In genomic region chr16:29607131-29607530, GRCm38 (mm10) we compare ENCODE assay signal across 22 mouse cellular contexts. TPM values are rescaled to one million over a fixed set of nuclear protein-coding genes. Genes with fewer than 3 reads are reported as not detected.
DNase-seq lines count a peak whose midpoint lies in the region; ATAC-seq and TF ChIP-seq lines count a peak whose summit lies in the region.
"Had no signal": no experiment of that assay in that cellular context is flagged by ENCODE, and none has a peak within 500 bp of the region (broad histone marks: within the 10 kb centered on the region; RNA-seq: fewer than 3 reads in every experiment).

No protein-coding gene starts in this region.

- no peak overlapping the region for H3K9ac ChIP-seq in kidney, embryonic 16.5 days (replicated peaks; ENCODE audit: low read length)
- H3K9ac ChIP-seq: liver, embryonic 13.5 days; neural tube, embryonic 12.5 days had no signal

- DNase-seq in lung, adult 18-20 months, result peak; percentile 37 to 41
- DNase-seq in lung, adult 2 months, result no peak
- peak; percentile 8 to 43 for DNase-seq in kidney, postnatal 4 days
- DNase-seq in lung, postnatal 4 days, result peak; percentile 16 to 57
- DNase-seq in heart, postnatal 14 days, result no peak
- no peak for DNase-seq in c-Kit-positive CD71-positive TER-119-positive erythroid progenitor cells, embryonic 14.5 days (ENCODE audit: low spot score)
- DNase-seq: adrenal gland, postnatal 10 days; cerebellum, adult 8-10 months; cerebellum, postnatal 36 days; liver, embryonic 13.5 days; midbrain, embryonic 14.5 days; retina, postnatal 1 day; right cerebral cortex, postnatal 25 days; thymus, postnatal 25 days had no signal

- TF ChIP-seq CTCF in lung, adult 2 months (IDR thresholded peaks at IDR 0.05; ENCODE audit: insufficient read depth, low read length), result no peak

- H3K36me3 ChIP-seq in kidney, embryonic 16.5 days (ENCODE audit: insufficient read depth, low read length), result peaks cover 61% of the 10 kb centered on the region

- H3K4me2 ChIP-seq in kidney, embryonic 16.5 days (replicated peaks; ENCODE audit: low read depth, low read length), result no peak overlapping the region
- H3K4me2 ChIP-seq: heart, embryonic 11.5 days; liver, embryonic 13.5 days; neural tube, embryonic 12.5 days had no signal

- 83% methylated on average over 7 of the region's 7 CpGs for WGBS in lung, adult 2 months
- WGBS in kidney, embryonic 16.5 days, result 86% methylated on average over 7 of the region's 7 CpGs

- no peaks in the 10 kb centered on the region for H3K27me3 ChIP-seq in kidney, embryonic 16.5 days (ENCODE audit: insufficient read depth, low read length)
- H3K27me3 ChIP-seq: liver, embryonic 13.5 days; neural tube, embryonic 12.5 days had no signal

- no peak for TF ChIP-seq POLR2A in lung, adult 2 months (IDR thresholded peaks at IDR 0.05; ENCODE audit: borderline replicate concordance, extremely low read depth, low read depth, low read length)

- intact Hi-C loops in heart, postnatal 14 days (cut with DNase I), result no loop called here

- peak; percentile 70; the same call in 1 of the 2 replicates for ATAC-seq in kidney, embryonic 16.5 days (ENCODE audit: low FRiP score, low TSS enrichment)
- ATAC-seq in inflammation-experienced regulatory T-cells, adult 6 months, result no peak
- ATAC-seq: activated CD4-positive, CD25-positive, alpha-beta regulatory T cell, adult 4 months; forebrain, embryonic 14.5 days had no signal

- H3K27ac ChIP-seq in kidney, embryonic 16.5 days (ENCODE audit: low read length), result no peak overlapping the region
- H3K27ac ChIP-seq: hindbrain, embryonic 10.5 days; layer of hippocampus, adult 2 months; liver, embryonic 13.5 days; neural tube, embryonic 12.5 days had no signal

- no peaks in the 10 kb centered on the region for H3K9me3 ChIP-seq in kidney, embryonic 16.5 days (ENCODE audit: low read length)
- H3K9me3 ChIP-seq: hindbrain, embryonic 10.5 days; liver, embryonic 13.5 days; neural tube, embryonic 12.5 days had no signal

- H3K4me3 ChIP-seq in lung, adult 2 months (replicated peaks; ENCODE audit: extremely low read depth, low read depth, low read length), result no peak overlapping the region
- H3K4me3 ChIP-seq in kidney, embryonic 16.5 days (ENCODE audit: low read length), result no peak overlapping the region
- H3K4me3 ChIP-seq: hindbrain, embryonic 10.5 days; layer of hippocampus, adult 2 months; liver, embryonic 13.5 days; neural tube, embryonic 12.5 days had no signal

- H3K4me1 ChIP-seq in lung, adult 2 months (ENCODE audit: control insufficient read depth, insufficient read depth, low read length), result no peaks in the 10 kb centered on the region
- no peaks in the 10 kb centered on the region for H3K4me1 ChIP-seq in kidney, embryonic 16.5 days (ENCODE audit: insufficient read depth, low read length)
- H3K4me1 ChIP-seq: hindbrain, embryonic 10.5 days; liver, embryonic 13.5 days; neural tube, embryonic 12.5 days had no signal

RNA-seq across cellular contexts. Expression of gene Opa1, which starts 28.0 kb away (rescaled TPM):
- 6.9 and 9.6 TPM in 2 replicates for polyA plus RNA-seq in lung, adult 2 months (2012; rRNA removed)
- polyA plus RNA-seq in kidney, embryonic 16.5 days (2015; fragmentation: Nextera tagmentation; extraction: Ambion mirVana), result 33.1 and 34.3 TPM in 2 replicates
- 100 to 1,000 TPM; 132 to 142 TPM for total RNA-seq in heart, postnatal 14 days (2021)
- polyA plus RNA-seq in inflammation-experienced regulatory T-cells, adult 6 months (2017; shearing (Covaris generic)), result 10 to 100 TPM; 20.3 to 27.0 (median 23.1) TPM

Comparison
In these comparisons a context has a peak if more than half of its experiments do, and no peak if none do; other contexts are left out.
1. DNase-seq: peak in lung, adult 18-20 months (2 of 2), kidney, postnatal 4 days (2 of 2) and lung, postnatal 4 days (2 of 2); none in lung, adult 2 months (single experiment), heart, postnatal 14 days (0 of 2) and c-Kit-positive CD71-positive TER-119-positive erythroid progenitor cells, embryonic 14.5 days (single experiment).